Mouse (Mus musculus) embryonic facial prominence, embryonic 11.5 days (tissue): Measurements from ENCODE around the gene Setd5. TPM values are rescaled to one million over a fixed set of nuclear protein-coding genes. Genes with fewer than 3 reads are reported as not detected.
A peak's percentile ranks its signal among the peaks of the same experiment; 100 is the strongest.

ENCODE experiments used
- ATAC-seq: fragments of 200-750 bp; cut with Nextera tagmentation; replicated peaks from 2 replicates; pipeline ENCODE4 v1.8.0; 2017; ENCODE audit warnings: low read depth; ENCODE audit not compliant: insufficient number of reproducible peaks, low FRiP score, low TSS enrichment
- DNase-seq: peaks from one replicate; pipeline ENCODE4 v3.0.0-alpha.2; 2015; ENCODE audit warnings: low spot score
- H3K27ac ChIP-seq: fragments of 300-500 bp; sonication (generic); replicated peaks from 2 replicates; pipeline ENCODE4 v1.5.1; 2014; ENCODE audit warnings: mild to moderate bottlenecking, low read depth, low read length, control low read depth
- H3K27me3 ChIP-seq: fragments of 300-500 bp; sonication (generic); 2 replicates; pipeline ENCODE4 v1.6.1; 2014; ENCODE audit warnings: mild to moderate bottlenecking, low read length, moderate library complexity, mixed read lengths; ENCODE audit not compliant: control insufficient read depth, insufficient read depth
- H3K36me3 ChIP-seq: fragments of 300-500 bp; sonication (generic); replicated peaks from 2 replicates; pipeline ENCODE4 v1.6.1; 2014; ENCODE audit warnings: low read depth, mild to moderate bottlenecking, low read length, moderate library complexity, mixed read lengths; ENCODE audit not compliant: control insufficient read depth, insufficient read depth
- H3K4me1 ChIP-seq: fragments of 300-500 bp; sonication (generic); 2 replicates; pipeline ENCODE4 v1.6.1; 2014; ENCODE audit warnings: low read length, mixed read lengths; ENCODE audit not compliant: control insufficient read depth, insufficient read depth
- H3K4me2 ChIP-seq: fragments of 300-500 bp; sonication (generic); 2 replicates; pipeline ENCODE4 v1.6.1; 2014; ENCODE audit warnings: low read depth, mild to moderate bottlenecking, control low read depth, low read length, moderate library complexity
- H3K4me3 ChIP-seq: fragments of 300-500 bp; sonication (generic); 2 replicates; pipeline ENCODE4 v1.5.1; 2014; ENCODE audit warnings: low read depth, low read length, control low read depth
- H3K9ac ChIP-seq: fragments of 300-500 bp; sonication (generic); replicated peaks from 2 replicates; pipeline ENCODE4 v1.6.1; 2014; ENCODE audit warnings: mild to moderate bottlenecking, control low read depth, low read length
- H3K9me3 ChIP-seq: fragments of 300-500 bp; sonication (generic); replicated peaks from 2 replicates; pipeline ENCODE4 v1.6.1; 2016; ENCODE audit warnings: mild to moderate bottlenecking, low read length, inconsistent platforms, mixed read lengths; ENCODE audit not compliant: control insufficient read depth
- WGBS: fragments of 180-500 bp; shearing (Covaris S2); extraction: QIAGEN DNeasy Blood & Tissue Kit; methylation state at CpG from one replicate; pipeline ENCODE4 v1.1.7; 2014; 5-methylcytosine and 5-hydroxymethylcytosine counted together
- polyA plus RNA-seq: library from polyadenylated mRNA; unstranded; fragments of >200 nt; fragmentation: Nextera tagmentation; extraction: Ambion mirVana; gene quantifications from 2 replicates; pipeline ENCODE4 v1.2.1, GENCODE M21; 2014

Setd5 gene
- polyA plus RNA-seq, 1 experiment from 2014 or later: 76.3 TPM

DNA sequence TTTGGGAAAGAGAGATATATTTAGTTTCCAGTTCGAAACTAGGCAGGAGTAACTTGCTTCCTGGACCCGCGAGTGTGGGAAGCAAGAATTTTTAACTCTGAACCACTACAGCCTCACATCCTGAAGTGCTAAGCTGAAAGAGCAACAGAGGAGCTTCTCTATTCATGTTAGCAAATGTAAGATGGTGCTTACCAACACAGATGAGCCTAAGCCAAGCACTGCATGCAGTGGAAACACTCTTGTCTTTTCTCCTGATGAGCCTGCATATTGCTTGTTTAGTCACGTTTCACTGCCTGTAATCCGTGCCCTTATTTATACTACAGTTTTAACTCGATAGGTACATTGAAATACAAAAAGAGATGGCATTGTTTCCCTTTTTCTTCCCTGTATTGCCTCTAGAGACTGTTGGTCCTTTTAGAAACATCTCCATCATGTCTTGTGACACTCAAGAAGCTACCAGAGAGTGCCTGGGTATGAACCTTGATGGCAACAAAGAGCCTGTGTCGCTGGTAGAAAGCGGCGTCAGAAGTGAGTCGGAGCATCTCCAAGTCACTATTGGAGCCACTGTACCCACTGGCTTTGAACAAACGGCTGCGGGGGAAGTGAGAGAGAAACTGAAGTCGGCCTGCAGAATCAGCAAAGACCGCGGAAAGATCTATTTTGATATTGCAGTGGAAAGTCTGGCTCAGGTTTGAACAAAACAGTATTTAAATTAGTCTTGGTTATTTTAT lies 30.0 kb upstream of the Setd5 start:
- H3K4me1 ChIP-seq: no peaks in the 10 kb centered on the region; the same call in 1 of the 2 replicates
- peak overlapping the region; percentile 38 for H3K9ac ChIP-seq
- H3K36me3 ChIP-seq: no peaks in the 10 kb centered on the region
- peak overlapping the region; percentile 87 for H3K4me2 ChIP-seq
- H3K4me3 ChIP-seq: peak overlapping the region; percentile 82
- no peaks in the 10 kb centered on the region for H3K27me3 ChIP-seq
- WGBS: 62% methylated on average over 15 of the region's 15 CpGs
- no peak for DNase-seq
- no peak for ATAC-seq
- no peaks in the 10 kb centered on the region for H3K9me3 ChIP-seq
- peak overlapping the region; percentile 20; the same call in 1 of the 2 replicates for H3K27ac ChIP-seq

DNA sequence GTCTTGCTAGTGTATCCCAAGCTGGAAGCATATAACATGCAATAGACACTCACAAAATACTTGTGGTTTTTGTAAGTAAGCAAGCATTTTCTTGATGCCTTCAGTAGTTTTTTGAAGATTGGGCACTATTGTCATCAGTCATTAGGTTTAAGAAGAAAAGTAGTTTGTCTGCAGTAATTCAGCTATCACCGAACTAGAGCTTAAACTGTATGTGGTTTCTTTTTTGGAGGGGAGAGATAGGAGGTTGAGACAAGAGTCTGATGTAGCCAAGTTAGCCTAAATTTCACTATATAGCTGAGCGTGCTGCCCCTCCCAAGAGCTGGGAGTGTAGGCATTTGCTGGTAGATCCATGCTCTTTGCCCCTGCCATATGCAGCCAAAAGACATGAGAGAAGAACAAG lies 28.8 kb upstream of the Setd5 start:
- H3K27me3 ChIP-seq: no peaks in the 10 kb centered on the region
- WGBS: 96% methylated on average over 2 of the region's 2 CpGs
- H3K36me3 ChIP-seq: no peaks in the 10 kb centered on the region
- no peaks in the 10 kb centered on the region for H3K9me3 ChIP-seq
- no peak for DNase-seq
- no peak overlapping the region for H3K9ac ChIP-seq
- H3K4me3 ChIP-seq: no peak overlapping the region
- ATAC-seq: no peak
- no peaks in the 10 kb centered on the region; the same call in 1 of the 2 replicates for H3K4me1 ChIP-seq
- no peak overlapping the region for H3K4me2 ChIP-seq
- H3K27ac ChIP-seq: no peak overlapping the region

GRCm38 (mm10) chr6:113049159-113049558 lies 28.0 kb upstream of the Setd5 start:
- Histone ChIP-seq H3K4me3 (no peak overlapping the region), H3K9me3 (no peaks in the 10 kb centered on the region), H3K27ac (no peak overlapping the region), H3K9ac (no peak overlapping the region), H3K4me2 (no peak overlapping the region), H3K4me1 (no peaks in the 10 kb centered on the region; the same call in 1 of the 2 replicates), H3K27me3 (no peaks in the 10 kb centered on the region), H3K36me3 (no peaks in the 10 kb centered on the region)
- no peak for ATAC-seq
- DNase-seq: no peak
- 88% methylated on average over 3 of the region's 3 CpGs for WGBS

DNA sequence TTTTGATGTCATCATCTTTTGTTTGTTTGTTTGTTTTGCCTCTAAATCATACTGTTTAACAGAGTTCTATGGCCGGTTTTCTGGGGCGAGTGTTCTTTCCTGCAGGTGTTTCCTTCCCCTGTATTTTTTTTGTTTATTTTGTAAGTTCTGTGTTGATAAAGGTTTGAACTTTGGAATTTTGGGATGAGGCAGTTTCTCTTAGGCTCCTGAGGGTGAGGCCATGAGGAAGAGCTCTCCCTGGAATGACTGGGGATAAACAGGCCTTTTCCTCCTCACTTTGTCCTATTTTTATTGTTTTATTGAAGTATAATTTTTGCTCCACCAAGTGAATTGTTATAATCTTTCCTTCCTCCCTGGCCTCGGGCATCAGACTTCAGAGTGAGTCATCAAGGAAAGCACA lies 24.2 kb upstream of the Setd5 start:
- H3K4me2 ChIP-seq: no peak overlapping the region
- no peak overlapping the region for H3K27ac ChIP-seq
- DNase-seq: no peak
- WGBS: 83% methylated on average over 3 of the region's 3 CpGs
- H3K9me3 ChIP-seq: no peaks in the 10 kb centered on the region
- H3K4me1 ChIP-seq: no peaks in the 10 kb centered on the region
- no peak overlapping the region for H3K9ac ChIP-seq
- no peaks in the 10 kb centered on the region for H3K36me3 ChIP-seq
- ATAC-seq: no peak
- H3K27me3 ChIP-seq: no peaks in the 10 kb centered on the region
- no peak overlapping the region for H3K4me3 ChIP-seq

DNA sequence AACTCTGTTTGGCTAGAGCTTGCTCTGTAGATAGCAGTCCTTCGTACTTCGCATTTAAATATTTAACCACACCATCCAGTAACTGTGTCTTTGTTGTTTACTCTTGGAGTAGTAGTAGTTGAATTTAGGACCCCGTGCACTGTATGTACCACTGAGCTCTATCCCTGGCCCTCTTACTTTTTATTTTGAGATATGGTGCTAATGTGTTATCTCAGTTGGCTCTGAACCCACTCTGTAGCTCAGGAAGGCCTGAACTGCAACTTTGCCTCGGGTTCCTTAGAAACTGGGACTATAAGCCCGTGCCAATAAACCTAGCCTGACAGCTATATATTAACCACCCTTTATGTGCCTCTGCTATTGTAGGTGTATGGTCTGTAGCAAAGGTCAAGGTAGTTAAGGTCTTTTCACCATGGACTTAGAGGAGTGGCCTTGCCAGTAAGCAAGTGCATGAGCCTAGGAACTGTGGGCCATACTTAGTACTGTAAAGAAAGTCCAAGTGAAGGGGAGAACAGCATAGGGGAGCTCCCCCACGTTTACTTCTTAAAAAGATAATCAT lies 22.5 kb upstream of the Setd5 start:
- no peak overlapping the region for H3K4me3 ChIP-seq
- no peaks in the 10 kb centered on the region for H3K9me3 ChIP-seq
- DNase-seq (no peak), ATAC-seq (no peak)
- H3K27me3 ChIP-seq: no peaks in the 10 kb centered on the region
- H3K27ac ChIP-seq: no peak overlapping the region
- H3K4me2 ChIP-seq: no peak overlapping the region
- no peak overlapping the region for H3K9ac ChIP-seq
- WGBS: 91% methylated on average over 6 of the region's 6 CpGs
- no peaks in the 10 kb centered on the region; the same call in 1 of the 2 replicates for H3K36me3 ChIP-seq
- no peaks in the 10 kb centered on the region for H3K4me1 ChIP-seq

DNA sequence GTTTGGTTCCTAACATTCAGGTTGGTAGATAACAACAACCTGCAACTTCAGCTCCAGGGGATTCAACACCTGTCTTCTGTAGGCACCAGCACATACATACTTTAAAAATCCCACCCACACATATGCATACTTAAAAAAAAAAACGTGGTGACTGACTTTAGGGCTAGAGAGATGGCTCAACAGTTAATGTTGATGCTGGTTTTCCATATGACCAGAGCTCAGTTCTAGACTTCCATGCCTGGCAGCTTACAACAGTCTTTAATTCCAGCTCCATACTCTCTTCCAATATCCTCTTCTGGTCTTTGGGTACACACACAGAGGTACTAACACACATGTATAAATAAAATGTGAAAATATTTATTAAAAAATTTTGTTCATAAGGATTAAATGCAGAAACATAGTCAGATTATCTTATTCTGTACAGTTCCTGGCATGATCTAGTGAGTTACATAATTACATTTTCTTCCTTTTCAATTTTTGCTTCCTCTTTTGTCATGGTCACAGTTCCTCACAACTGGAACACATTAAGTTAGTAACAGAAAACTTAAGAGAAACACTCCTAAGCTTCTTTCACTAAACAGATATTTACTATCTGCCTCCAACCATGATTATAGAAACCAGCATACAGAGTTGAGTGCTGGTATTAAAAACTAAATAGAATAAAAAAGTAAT lies 16.1 kb upstream of the Setd5 start:
- no peak overlapping the region for H3K4me2 ChIP-seq
- H3K4me3 ChIP-seq: no peak overlapping the region
- H3K9me3 ChIP-seq: no peaks in the 10 kb centered on the region
- H3K36me3 ChIP-seq: no peaks in the 10 kb centered on the region; the same call in none of the 2 replicates
- no peaks in the 10 kb centered on the region for H3K4me1 ChIP-seq
- no peaks in the 10 kb centered on the region for H3K27me3 ChIP-seq
- 81% methylated on average over 1 of the region's 1 CpGs for WGBS
- H3K9ac ChIP-seq: no peak overlapping the region
- ATAC-seq (no peak), DNase-seq (no peak)
- no peak overlapping the region for H3K27ac ChIP-seq

GRCm38 (mm10) chr6:113062253-113062652 lies 14.9 kb upstream of the Setd5 start:
- Histone ChIP-seq H3K36me3 (no peaks in the 10 kb centered on the region; the same call in none of the 2 replicates), H3K27ac (no peak overlapping the region), H3K27me3 (no peaks in the 10 kb centered on the region), H3K4me1 (no peaks in the 10 kb centered on the region), H3K4me3 (no peak overlapping the region), H3K9ac (no peak overlapping the region), H3K4me2 (no peak overlapping the region), H3K9me3 (no peaks in the 10 kb centered on the region)
- no peak for ATAC-seq
- WGBS: 62% methylated on average over 3 of the region's 3 CpGs
- DNase-seq: no peak

DNA sequence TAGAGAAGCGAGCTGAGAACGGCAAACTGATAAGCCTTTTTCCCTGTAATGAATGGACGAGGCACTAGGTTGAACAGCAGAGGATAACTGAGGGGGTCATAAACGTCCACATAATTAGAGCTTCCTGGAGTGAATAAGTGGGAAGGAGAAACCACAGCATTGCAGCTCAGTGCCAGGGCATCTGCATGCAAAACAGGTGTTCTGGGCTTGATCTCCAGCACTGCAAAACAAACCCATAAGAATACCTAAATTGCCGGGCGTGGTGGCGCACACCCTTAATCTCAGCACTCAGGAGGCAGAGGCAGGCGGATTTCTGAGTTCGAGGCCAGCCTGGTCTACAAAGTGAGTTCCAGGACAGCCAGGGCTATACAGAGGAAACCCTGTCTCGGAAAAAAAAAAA lies 13.8 kb upstream of the Setd5 start:
- no peak overlapping the region for H3K4me2 ChIP-seq
- no peak overlapping the region for H3K27ac ChIP-seq
- DNase-seq (no peak), ATAC-seq (no peak)
- H3K36me3 ChIP-seq: no peaks in the 10 kb centered on the region; the same call in none of the 2 replicates
- no peaks in the 10 kb centered on the region for H3K27me3 ChIP-seq
- no peak overlapping the region for H3K4me3 ChIP-seq
- 92% methylated on average over 10 of the region's 10 CpGs for WGBS
- no peak overlapping the region for H3K9ac ChIP-seq
- H3K4me1 ChIP-seq: no peaks in the 10 kb centered on the region
- H3K9me3 ChIP-seq: no peaks in the 10 kb centered on the region
